13 mouse cellular contexts compared by ENCODE assay signal in the genomic region with DNA sequence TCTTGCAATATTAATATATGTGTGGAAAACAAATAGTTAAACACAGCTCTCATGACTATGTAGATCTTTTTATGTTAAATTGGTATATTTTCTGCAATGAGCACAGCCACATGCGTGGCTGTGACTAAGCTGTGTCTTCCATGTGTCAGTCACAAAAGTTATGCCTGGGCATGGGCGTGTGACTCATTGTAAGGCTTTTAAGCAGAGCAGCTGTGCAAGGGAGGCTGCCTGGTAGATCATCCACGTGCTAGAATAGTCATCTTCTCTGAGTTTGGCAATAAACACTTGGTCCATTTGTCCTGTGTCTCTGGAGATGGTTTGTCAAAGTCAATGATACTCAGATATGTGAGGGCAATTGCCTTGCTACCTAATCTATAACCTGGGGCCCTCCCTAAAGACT.
DNase-seq lines count a peak whose midpoint lies in the region.
"Had no signal": no experiment of that assay in that cellular context is flagged by ENCODE, and none has a peak within 500 bp of the region (broad histone marks: within the 10 kb centered on the region; RNA-seq: fewer than 3 reads in every experiment).

No protein-coding gene starts in this region.

- DNase-seq in adrenal gland, adult (ENCODE audit: inconsistent age in 2 of 2, low spot score in 1 of 2), result peak; percentile 10 to 46
- no peak for DNase-seq in adrenal gland, adult 18-20 months (ENCODE audit: low spot score in 2 of 2)
- peak; percentile 55 for DNase-seq in layer of hippocampus, adult 9-11 months
- DNase-seq in layer of hippocampus, postnatal 14 days (ENCODE audit: low spot score in 2 of 2), result no peak
- DNase-seq in frontal cortex, postnatal 14 days (ENCODE audit: low spot score in 2 of 2), result peak; percentile 22 to 44
- DNase-seq in right cerebral cortex, postnatal 36 days (ENCODE audit: low spot score in 2 of 2), result peak; percentile 60 to 71
- DNase-seq in heart, adult 8-10 months (ENCODE audit: low spot score), result no peak
- no peak for DNase-seq in thymus, postnatal 36 days
- DNase-seq: cerebellum, postnatal 14 days; gastrocnemius, postnatal 14 days; heart, postnatal 36 days; liver; lung, adult 2 months had no signal

Comparison
In these comparisons a context has a peak if more than half of its experiments do, and no peak if none do; other contexts are left out.
1. DNase-seq: peak in adrenal gland, adult (2 of 2), layer of hippocampus, adult 9-11 months (single experiment), frontal cortex, postnatal 14 days (2 of 2) and right cerebral cortex, postnatal 36 days (2 of 2); none in adrenal gland, adult 18-20 months (0 of 2), layer of hippocampus, postnatal 14 days (0 of 2), heart, adult 8-10 months (single experiment) and thymus, postnatal 36 days (0 of 2).